Mouse (Mus musculus) macrophage (primary cell): ENCODE results near the gene A630089N07Rik. TPM values are rescaled to one million over a fixed set of nuclear protein-coding genes. Genes with fewer than 3 reads are reported as not detected.
A peak's percentile ranks its signal among the peaks of the same experiment; 100 is the strongest.
"Not testable (repeated sequence)": the region's sequence is repeated elsewhere in the genome, so short reads cannot be mapped to it uniquely, and the experiment has no call there.

ENCODE experiments used
- H3K27ac ChIP-seq: fragments of 350-480 bp; formaldehyde crosslinking; 2 replicates; pipeline ENCODE4 v1.9.0; 2021
- H3K36me3 ChIP-seq: fragments of 350-480 bp; formaldehyde crosslinking; 2 replicates; pipeline ENCODE4 v1.9.0; 2021; ENCODE audit errors: inconsistent target
- H3K4me3 ChIP-seq: fragments of 350-480 bp; formaldehyde crosslinking; 2 replicates; pipeline ENCODE4 v1.9.0; 2021; ENCODE audit errors: inconsistent target
- H3K79me2 ChIP-seq: fragments of 350-480 bp; formaldehyde crosslinking; 2 replicates; pipeline ENCODE4 v1.9.0; 2021; ENCODE audit errors: inconsistent target
- WGBS: methylation state at CpG from one replicate; pipeline ENCODE4 v1.1.7; 2026; ENCODE audit warnings: inconsistent platforms; ENCODE audit not compliant: missing documents; 5-methylcytosine and 5-hydroxymethylcytosine counted together
- polyA plus RNA-seq: library from polyadenylated mRNA; stranded (reverse); fragments of 250-400 nt; gene quantifications from 3 replicates; pipeline ENCODE4 v1.2.4, GENCODE M21; 2018; ENCODE audit warnings: inconsistent platforms
- total RNA-seq, 78 experiments: library from RNA; depleted of rRNA; stranded (reverse); fragments of 250-400 nt; gene quantifications; 1 replicate in 9 of 78; 2 replicates in 24 of 78; 3 replicates in 43 of 78; 4 replicates in 2 of 78; pipeline ENCODE4 v1.2.4; 2018; ENCODE audit warnings: inconsistent platforms in 56 of 78

The A630089N07Rik gene
- total RNA-seq (2018; cell fraction: chromatin; rRNA removed): 10 to 100 TPM in 20 of 26 experiments, 1 to 10 TPM in 6; 3.1 to 55.2 (median 26.4) TPM
- total RNA-seq (2018; cell fraction: cytosol; rRNA removed): 1 to 10 TPM in 25 of 26 experiments, under 1 TPM in 1; 0.72 to 4.6 (median 2.3) TPM
- 10 to 100 TPM in 15 of 26 experiments, 1 to 10 TPM in 11; 2.6 to 61.6 (median 13.6) TPM for total RNA-seq (2018; cell fraction: nucleus; rRNA removed)
- 1.6 to 6.3 TPM (median 2.9 TPM) in 3 replicates for polyA plus RNA-seq

DNA sequence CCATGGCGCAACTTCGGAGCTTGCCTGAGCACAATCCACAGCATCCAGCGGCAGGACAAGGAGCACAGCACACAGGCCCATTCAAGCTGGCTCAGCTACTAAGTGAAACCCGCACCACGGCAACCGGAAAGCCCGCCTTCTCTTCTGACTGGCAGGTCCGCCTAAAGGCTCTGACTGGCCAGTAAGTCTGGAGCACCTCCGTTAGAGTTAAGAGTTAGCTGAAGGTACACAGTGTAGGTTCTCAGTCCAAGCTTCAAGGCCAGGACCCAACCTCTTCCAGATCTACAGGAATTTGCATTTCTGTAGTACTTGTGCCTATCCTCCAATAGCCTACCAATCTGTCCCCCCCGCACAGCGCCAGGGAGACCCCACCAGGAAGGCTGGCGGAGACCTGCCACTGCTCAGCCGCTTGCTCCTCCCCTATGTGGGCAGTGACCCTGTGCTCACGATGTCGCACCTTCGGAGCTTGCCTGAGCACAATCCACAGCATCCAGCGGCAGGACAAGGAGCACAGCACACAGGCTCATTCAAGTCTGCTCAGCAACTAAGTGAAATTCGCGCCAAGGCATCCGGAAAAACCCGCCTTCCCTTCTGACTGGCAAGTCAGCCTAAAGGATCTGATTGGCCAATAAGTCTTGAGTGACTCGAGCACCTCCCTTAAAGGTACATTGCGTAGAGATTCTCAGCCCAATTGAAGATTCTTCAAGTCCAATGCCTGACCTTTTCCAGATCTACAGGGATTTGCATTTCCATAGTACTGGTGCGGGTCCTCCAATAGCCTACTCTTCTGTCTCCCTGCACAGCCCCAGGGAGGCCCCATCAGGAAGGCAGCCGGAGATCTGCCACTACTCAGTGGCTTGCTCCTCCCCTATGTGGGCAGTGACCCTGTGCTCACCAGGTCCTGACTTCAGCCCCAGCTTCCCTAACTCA is at the start of gene A630089N07Rik:
TSS of gene A630089N07Rik (minus strand) at position 562 of the 930 bp plus-strand sequence.
- H3K27ac ChIP-seq: peak within 1 kb of the TSS; percentile 66
- H3K4me3 ChIP-seq: peak within 1 kb of the TSS; percentile 86
- peaks cover 33% of the 10 kb centered on the region; the same call in 1 of the 2 replicates for H3K79me2 ChIP-seq
- WGBS: 0% methylated on average over 25 of the region's 25 CpGs
- not testable (repeated sequence) for H3K36me3 ChIP-seq

DNA sequence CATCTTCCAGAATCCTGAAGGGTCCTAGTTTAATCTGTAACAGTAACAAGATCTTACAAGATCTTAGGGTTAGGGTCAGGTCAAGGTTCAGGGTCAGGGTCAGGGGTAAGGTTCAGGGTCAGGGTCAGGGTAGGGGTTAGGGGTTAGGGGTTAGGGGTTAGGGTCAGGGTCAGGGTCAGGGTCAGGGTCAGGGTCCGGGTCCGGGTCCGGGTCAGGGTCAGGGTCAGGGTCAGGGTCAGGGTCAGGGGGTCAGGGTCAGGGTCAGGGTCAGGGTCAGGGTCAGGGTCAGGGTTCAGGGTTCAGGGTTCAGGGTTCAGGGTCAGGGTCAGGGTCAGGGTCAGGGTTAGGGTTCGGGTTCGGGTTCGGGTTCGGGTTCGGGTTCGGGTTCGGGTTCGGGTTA is 24.9 kb upstream of the A630089N07Rik start:
- Histone ChIP-seq H3K4me3 (no peak overlapping the region), H3K79me2 (no peaks in the 10 kb centered on the region), H3K36me3 (no peaks in the 10 kb centered on the region), H3K27ac (no peak overlapping the region)
- WGBS: 97% methylated on average over 6 of the region's 11 CpGs

DNA sequence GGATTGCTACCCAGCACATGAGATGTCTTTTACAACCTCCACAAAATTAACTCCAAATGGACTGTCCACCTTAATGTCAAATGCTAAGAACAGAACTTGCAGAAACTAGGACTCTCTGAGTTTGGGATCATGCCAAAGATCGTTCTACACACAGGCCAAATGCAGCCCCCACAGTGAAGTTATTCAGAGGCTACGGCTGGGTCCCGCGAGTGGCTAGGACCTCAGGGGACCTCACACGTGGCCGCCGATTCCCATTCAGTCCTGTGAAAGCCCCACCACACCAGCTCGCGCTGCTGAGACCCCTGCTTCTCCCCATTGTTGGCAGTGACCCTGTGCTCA is 731 bp downstream of the A630089N07Rik start:
- not testable (repeated sequence) for H3K36me3 ChIP-seq
- peak overlapping the region; percentile 66 for H3K27ac ChIP-seq
- WGBS: 4% methylated on average over 9 of the region's 9 CpGs
- peak overlapping the region; percentile 86 for H3K4me3 ChIP-seq
- peaks cover 33% of the 10 kb centered on the region; the same call in 1 of the 2 replicates for H3K79me2 ChIP-seq

DNA sequence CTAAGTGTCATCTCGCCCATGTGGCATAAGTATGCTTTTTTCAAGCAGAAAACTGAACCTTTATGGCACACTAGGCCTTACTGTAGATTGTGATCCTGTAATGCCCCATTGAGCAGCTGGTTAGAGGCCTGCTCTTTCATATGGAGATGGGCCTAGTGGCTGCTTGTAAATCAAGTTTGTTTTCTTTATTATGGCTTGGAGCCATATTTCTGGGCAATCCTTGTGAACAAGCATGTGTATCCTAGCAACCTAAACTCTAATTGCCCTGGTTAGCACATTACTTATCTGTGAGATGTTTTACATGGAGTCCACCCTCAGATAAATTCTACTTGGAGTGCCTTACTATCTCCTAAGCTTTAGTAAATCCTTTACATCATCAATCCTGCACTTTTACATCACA is 1.1 kb downstream of the A630089N07Rik start:
- not testable (repeated sequence) for H3K27ac ChIP-seq, H3K36me3 ChIP-seq
- 100% methylated on average over 1 of the region's 1 CpGs for WGBS
- Histone ChIP-seq H3K4me3 (peak overlapping the region; percentile 86), H3K79me2 (peaks cover 33% of the 10 kb centered on the region; the same call in 1 of the 2 replicates)

DNA sequence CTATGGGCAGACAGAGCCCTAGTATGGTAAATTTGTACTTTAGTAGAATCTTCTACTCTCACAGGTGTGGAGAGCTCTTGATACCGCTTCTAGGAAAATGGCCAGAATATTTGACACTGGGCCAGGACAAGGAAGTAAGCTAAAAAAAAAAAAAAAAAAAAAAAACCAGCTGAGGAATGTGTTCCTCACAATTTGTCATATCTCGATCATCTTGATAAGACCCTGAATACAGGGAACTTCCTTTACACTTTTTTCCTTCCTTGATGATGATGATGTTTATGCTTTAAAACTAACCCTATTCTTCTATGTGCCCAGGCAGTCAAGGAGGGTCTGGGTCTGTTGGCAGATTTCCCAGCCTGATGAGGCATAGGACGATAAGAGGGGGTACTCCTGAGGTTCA is 2.9 kb downstream of the A630089N07Rik start:
- H3K27ac ChIP-seq, H3K4me3 ChIP-seq, H3K36me3 ChIP-seq: not testable (repeated sequence)
- peaks cover 33% of the 10 kb centered on the region; the same call in 1 of the 2 replicates for H3K79me2 ChIP-seq
- WGBS: 71% methylated on average over 1 of the region's 3 CpGs

DNA sequence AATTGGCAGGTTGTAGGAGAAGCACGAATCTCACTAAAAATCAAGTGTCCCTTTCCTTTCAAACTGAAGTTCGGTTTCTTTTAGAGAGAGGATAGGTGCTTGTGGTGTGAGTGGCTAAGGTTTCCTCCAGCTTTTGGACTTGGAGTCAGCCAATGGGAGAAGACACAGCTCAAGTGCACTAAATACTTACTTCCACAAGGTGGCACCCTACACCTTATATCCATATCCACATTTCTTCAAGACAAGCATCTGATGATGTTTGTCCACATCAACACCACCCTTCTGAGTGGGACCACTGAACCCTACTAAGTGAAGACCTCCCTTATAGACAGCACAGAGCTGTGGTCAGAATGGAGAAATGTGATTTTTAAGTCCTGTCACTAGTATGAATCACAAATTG is 40.6 kb downstream of the A630089N07Rik start:
- Histone ChIP-seq H3K27ac (no peak overlapping the region), H3K36me3 (no peaks in the 10 kb centered on the region), H3K4me3 (no peak overlapping the region), H3K79me2 (no peaks in the 10 kb centered on the region)
- WGBS: 100% methylated on average over 2 of the region's 2 CpGs

DNA sequence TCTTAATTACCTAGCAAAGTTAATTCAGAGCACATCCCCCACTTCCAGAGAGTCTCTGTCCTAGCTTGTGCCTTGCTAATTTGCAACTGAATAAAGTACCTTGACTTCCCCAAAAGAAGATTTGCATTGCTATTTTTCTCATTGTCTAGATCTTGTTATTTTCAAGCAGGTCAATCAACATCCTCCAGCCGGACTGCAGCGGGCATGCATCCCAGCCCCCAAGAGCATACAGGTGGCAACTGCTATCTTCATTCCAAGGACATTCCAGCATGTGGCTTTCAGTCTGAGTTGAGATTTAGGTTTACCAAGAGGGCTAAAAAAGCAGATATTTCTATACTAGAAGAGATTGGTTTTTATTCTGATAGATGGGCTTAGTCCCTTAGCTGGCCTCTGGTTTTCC is 47.3 kb downstream of the A630089N07Rik start:
- 92% methylated on average over 2 of the region's 2 CpGs for WGBS
- not testable (repeated sequence) for H3K36me3 ChIP-seq, H3K27ac ChIP-seq, H3K79me2 ChIP-seq, H3K4me3 ChIP-seq

DNA sequence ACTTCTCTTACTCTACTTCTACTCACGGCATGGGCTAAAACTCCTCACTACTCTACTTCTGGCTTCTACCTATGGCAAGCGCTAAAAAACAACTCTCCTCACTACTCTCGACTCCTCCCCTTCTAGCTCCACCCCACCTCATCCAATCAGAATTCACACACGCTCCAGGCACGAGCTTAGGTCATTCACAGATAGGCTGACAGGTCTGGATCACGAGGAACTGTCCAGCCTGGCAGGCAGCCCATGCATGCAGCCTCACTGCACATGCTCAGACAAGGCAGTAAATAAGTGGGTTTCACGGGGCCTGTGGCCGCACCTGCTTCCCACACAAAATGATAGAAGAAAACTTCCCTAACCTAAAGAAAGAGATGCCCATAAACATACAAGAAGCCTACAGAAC is 56.1 kb downstream of the A630089N07Rik start:
- H3K36me3 ChIP-seq: peaks cover 14% of the 10 kb centered on the region; the same call in 1 of the 2 replicates
- H3K79me2 ChIP-seq, H3K4me3 ChIP-seq, H3K27ac ChIP-seq: not testable (repeated sequence)
- 100% methylated on average over 6 of the region's 8 CpGs for WGBS

DNA sequence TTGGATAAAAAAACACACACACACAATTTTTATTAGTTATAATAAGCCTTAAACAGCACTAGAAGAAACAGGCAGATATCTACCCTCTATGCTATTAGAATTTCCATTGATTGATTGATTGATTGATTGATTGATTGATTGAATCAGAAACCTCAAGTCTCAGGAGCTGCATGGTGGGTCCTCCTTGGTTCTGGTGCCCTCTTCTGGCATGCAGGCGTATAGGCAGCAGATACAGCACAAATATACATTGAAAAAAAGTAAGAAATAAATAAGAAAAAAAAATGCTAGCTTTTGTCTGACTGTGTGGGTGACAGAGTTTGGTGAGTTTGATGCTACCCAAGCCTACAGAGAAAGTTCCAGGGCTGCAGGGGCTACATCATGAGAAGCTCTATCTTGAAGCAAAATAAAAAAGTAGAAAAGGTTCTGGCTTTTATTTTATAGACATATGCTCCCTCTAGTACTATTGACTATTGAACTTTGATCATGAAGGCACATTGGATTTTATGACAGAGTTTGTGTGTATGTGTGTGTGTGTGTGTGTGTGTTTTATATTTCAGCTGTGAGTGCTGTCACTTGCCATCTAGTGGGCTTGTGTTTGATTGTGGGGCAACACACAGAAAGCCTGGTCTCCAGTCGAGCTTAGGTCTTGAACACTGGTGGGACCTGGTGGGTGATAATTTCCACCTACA is 59.4 kb downstream of the A630089N07Rik start:
- Histone ChIP-seq H3K36me3 (peaks cover 15% of the 10 kb centered on the region; the same call in 1 of the 2 replicates), H3K4me3 (no peak overlapping the region), H3K27ac (no peak overlapping the region), H3K79me2 (no peaks in the 10 kb centered on the region)
- WGBS: 100% methylated on average over 2 of the region's 2 CpGs

DNA sequence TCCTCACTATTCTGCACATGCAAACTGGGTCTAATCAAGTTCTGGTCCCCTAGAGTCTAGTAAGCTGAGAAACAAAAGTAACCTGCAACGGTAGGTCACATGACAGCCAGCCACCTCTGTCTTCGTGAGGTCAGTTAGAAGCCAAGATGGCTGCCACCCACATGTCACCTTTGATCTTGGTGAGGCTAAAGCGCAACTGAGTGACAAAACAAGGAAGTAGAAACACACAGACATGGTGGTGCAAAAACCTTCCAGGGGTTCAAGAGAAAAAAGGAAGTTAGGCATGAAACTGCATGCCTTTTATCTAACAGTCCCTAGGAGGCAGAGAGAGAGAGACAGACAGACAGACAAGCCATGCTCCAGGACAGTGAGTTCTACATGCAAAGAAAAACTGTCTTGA is 60.2 kb downstream of the A630089N07Rik start:
- H3K27ac ChIP-seq: no peak overlapping the region
- 86% methylated on average over 3 of the region's 3 CpGs for WGBS
- H3K79me2 ChIP-seq: no peaks in the 10 kb centered on the region
- no peak overlapping the region for H3K4me3 ChIP-seq
- H3K36me3 ChIP-seq: peaks cover 17% of the 10 kb centered on the region; the same call in 1 of the 2 replicates

DNA sequence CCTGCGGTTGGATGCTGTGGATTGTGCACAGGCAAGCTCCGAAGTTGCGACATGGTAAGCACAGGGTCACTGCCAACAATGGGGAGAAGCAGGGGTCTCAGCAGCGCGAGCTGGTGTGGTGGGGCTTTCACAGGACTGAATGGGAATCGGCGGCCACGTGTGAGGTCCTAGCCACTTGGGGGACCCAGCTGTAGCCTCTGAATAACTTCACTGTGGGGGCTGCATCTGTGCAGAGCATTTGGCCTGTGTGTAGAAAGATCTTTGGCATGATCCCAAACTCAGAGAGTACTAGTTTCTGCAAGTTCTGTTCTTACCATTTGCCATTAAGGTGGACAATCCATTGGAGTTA is 84.9 kb downstream of the A630089N07Rik start:
- Histone ChIP-seq H3K27ac (peak overlapping the region; percentile 90), H3K36me3 (peaks cover 12% of the 10 kb centered on the region; the same call in 1 of the 2 replicates), H3K79me2 (peaks cover 52% of the 10 kb centered on the region), H3K4me3 (peak overlapping the region; percentile 61)
- WGBS: 0% methylated on average over 8 of the region's 8 CpGs

DNA sequence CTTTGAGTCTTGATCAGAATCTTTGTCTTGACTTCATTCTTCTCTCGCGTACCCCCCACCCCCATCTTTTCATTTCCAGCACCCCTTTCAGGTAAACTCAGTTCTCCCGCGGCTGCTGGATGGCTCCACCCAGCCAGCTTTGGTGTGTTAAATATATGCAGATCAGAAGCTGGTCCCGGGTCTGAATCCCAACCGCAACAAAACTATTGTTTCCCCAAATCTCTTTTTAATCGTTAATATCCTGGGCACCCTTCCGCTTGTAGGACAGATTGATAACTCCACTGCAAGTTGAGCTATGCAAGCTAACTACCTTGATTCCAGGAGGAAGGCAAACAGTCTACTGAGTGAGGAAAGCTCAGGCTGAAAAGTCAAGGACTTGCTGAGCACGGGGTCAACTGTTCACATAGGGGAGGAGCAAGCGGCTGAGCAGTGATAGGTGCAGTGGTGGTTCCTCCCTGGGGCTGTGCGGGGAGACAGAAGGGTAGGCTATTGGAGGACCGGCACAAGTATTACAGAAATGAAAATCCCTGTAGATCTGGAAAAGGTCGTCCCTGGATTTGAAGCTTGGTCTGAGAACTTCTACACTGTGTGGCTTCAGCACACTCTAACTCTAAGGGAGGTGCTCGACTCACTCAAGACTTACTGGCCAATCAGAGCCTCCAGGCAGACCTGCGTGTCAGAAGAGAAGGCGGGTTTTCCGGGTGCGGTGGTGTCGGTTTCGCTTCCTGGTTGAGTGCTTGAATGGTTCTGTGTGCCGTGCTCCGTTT is 85.5 kb downstream of the A630089N07Rik start, which contains the start of gene B230307C23Rik:
TSS of gene B230307C23Rik (plus strand) at position 700 of the 767 bp plus-strand sequence.
- H3K36me3 ChIP-seq: peaks cover 7% of the 10 kb centered on the region; the same call in 1 of the 2 replicates
- peak within 1 kb of the TSS; percentile 90 for H3K27ac ChIP-seq
- peak within 1 kb of the TSS; percentile 61 for H3K4me3 ChIP-seq
- H3K79me2 ChIP-seq: peaks cover 46% of the 10 kb centered on the region
- WGBS: 5% methylated on average over 22 of the region's 22 CpGs

DNA sequence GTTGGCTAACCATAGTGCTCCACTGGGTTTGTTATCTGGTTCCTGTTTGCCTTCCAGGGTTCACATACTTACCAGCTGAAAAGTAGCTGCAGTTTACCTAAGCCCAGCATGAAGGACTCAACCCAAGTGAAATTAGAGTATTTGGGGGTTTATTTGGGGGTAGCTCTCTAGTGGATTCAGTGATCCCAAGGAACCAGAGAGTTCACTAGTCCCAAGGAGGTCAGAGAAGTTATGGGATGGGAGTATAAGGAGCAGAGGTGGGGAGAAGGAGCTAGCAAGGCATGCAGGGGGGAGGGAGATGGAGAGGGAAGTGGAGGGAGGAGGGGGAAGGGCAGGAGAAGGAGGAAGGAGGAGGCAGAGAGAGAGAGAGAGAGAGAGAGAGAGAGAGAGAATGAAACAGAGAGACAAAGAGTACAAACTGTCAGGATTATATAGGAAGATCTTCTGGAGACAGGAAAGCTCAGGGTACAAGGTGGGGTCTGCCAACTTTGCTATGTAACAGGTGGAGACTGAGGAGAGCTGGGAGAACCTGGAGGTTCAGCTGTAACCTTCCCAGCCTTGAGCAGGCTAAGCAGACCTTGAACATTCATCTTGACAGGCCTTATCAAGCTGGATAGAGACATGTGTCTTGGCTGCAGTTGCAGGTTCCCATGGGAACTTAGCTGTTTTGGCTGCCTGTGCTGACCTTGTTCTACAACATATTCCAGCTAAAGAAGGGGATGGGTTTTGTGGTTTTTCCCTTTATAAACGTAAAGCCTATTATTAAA is 86.2 kb downstream of the A630089N07Rik start:
- WGBS: 0% methylated on average over 1 of the region's 1 CpGs
- Histone ChIP-seq H3K27ac (peak overlapping the region; percentile 90), H3K79me2 (peaks cover 38% of the 10 kb centered on the region), H3K4me3 (peak overlapping the region; percentile 61), H3K36me3 (peaks cover 7% of the 10 kb centered on the region; the same call in 1 of the 2 replicates)
